Mouse (Mus musculus): Measurements from ENCODE around the gene Eef2k.

The Eef2k gene

GRCm38 (mm10) chr7:120844689-120845088 lies 2.1 kb downstream of the Eef2k start:
- DNase-seq (ENCODE audit: low read depth, low spot score): no peak

- no peak for DNase-seq (ENCODE audit: low read depth, low spot score)
Observed at GRCm38 (mm10) chr7:120848831-120849512, 6.3 kb downstream of the Eef2k start.

- no peak for DNase-seq (ENCODE audit: low read depth, low spot score)
Observed at GRCm38 (mm10) chr7:120850165-120850564, 7.5 kb downstream of the Eef2k start.

- DNase-seq (ENCODE audit: low read depth, low spot score): no peak
Observed at GRCm38 (mm10) chr7:120859854-120860253, 17.2 kb downstream of the Eef2k start.

GRCm38 (mm10) chr7:120860799-120861487 lies 18.3 kb downstream of the Eef2k start:
- DNase-seq (ENCODE audit: low read depth, low spot score): no peak

- no peak for DNase-seq (ENCODE audit: low read depth, low spot score)
Observed at GRCm38 (mm10) chr7:120861488-120862047, 18.9 kb downstream of the Eef2k start.

GRCm38 (mm10) chr7:120862196-120862595 lies 19.6 kb downstream of the Eef2k start:
- DNase-seq (ENCODE audit: low read depth, low spot score): no peak

- no peak for DNase-seq (ENCODE audit: low read depth, low spot score)
Observed at GRCm38 (mm10) chr7:120862626-120863025, 20.0 kb downstream of the Eef2k start.

GRCm38 (mm10) chr7:120863476-120863875 lies 20.8 kb downstream of the Eef2k start:
- DNase-seq (ENCODE audit: low read depth, low spot score): no peak

GRCm38 (mm10) chr7:120865100-120865499 lies 22.5 kb downstream of the Eef2k start:
- DNase-seq (ENCODE audit: low read depth, low spot score): peak; percentile 75

GRCm38 (mm10) chr7:120865832-120866231 lies 23.2 kb downstream of the Eef2k start:
- no peak for DNase-seq (ENCODE audit: low read depth, low spot score)

GRCm38 (mm10) chr7:120866684-120867083 lies 24.1 kb downstream of the Eef2k start:
- DNase-seq (ENCODE audit: low read depth, low spot score): no peak

- DNase-seq (ENCODE audit: low read depth, low spot score): no peak
Observed at GRCm38 (mm10) chr7:120867720-120868119, 25.1 kb downstream of the Eef2k start.

GRCm38 (mm10) chr7:120869883-120870282 lies 27.3 kb downstream of the Eef2k start:
- no peak for DNase-seq (ENCODE audit: low read depth, low spot score)

- no peak for DNase-seq (ENCODE audit: low read depth, low spot score)
Observed at GRCm38 (mm10) chr7:120870431-120871008, 27.9 kb downstream of the Eef2k start.

- no peak for DNase-seq (ENCODE audit: low read depth, low spot score)
Observed at GRCm38 (mm10) chr7:120873083-120873482, 30.5 kb downstream of the Eef2k start.

- no peak for DNase-seq (ENCODE audit: low read depth, low spot score)
Observed at GRCm38 (mm10) chr7:120874021-120874420, 31.4 kb downstream of the Eef2k start.

GRCm38 (mm10) chr7:120874764-120875539 lies 32.3 kb downstream of the Eef2k start:
- DNase-seq (ENCODE audit: low read depth, low spot score): no peak

- DNase-seq (ENCODE audit: low read depth, low spot score): no peak
Observed at GRCm38 (mm10) chr7:120875540-120876388, 33.1 kb downstream of the Eef2k start.

GRCm38 (mm10) chr7:120878271-120878670 lies 35.6 kb downstream of the Eef2k start:
- no peak for DNase-seq (ENCODE audit: low read depth, low spot score)

- no peak for DNase-seq (ENCODE audit: low read depth, low spot score)
Observed at GRCm38 (mm10) chr7:120879972-120880371, 37.3 kb downstream of the Eef2k start.

All from embryo, embryonic 11.5 days (tissue).